Mouse (Mus musculus): ENCODE measurements at regions not wholly inside any gene's neighbourhood (a gene's known extent, or its start where the extent isn't known, plus 50 kb on each side); places are given as distances from the start of the nearest gene placed in this dataset.

- Histone ChIP-seq H3K9me3 (ENCODE audit: control insufficient read depth, low read length) (no peaks in the 10 kb centered on the region), H3K27me3 (ENCODE audit: control insufficient read depth, insufficient read depth, low read length) (no peaks in the 10 kb centered on the region), H3K4me2 (ENCODE audit: low read depth, severe bottlenecking) (no peak overlapping the region), H3K36me3 (ENCODE audit: control insufficient read depth, insufficient read depth, low read length) (no peaks in the 10 kb centered on the region), H3K4me3 (ENCODE audit: low read depth, low read length) (no peak overlapping the region), H3K27ac (replicated peaks; ENCODE audit: low read depth, low read length) (no peak overlapping the region; the same call in 1 of the 2 replicates), H3K9ac (ENCODE audit: low read length) (no peak overlapping the region), H3K4me1 (ENCODE audit: control insufficient read depth, insufficient read depth, low read length) (0 out of 2 replicates have a peak, but pooled peaks cover 3% of the 10 kb centered on the region)
- WGBS = 84% methylated on average over 3 of the region's 3 CpGs
- DNase-seq (ENCODE audit: low spot score) = no peak
- no peak for ATAC-seq (ENCODE audit: insufficient number of reproducible peaks, low FRiP score, low TSS enrichment, low read depth)
Measured at GRCm38 (mm10) chr8:10774778-10775177, 233.5 kb downstream of the Irs2 start.

GRCm38 (mm10) chr8:10768181-10768580 is 240.1 kb downstream of the Irs2 start:
- no peak for ATAC-seq (ENCODE audit: insufficient number of reproducible peaks, low FRiP score, low TSS enrichment, low read depth)
- H3K9ac ChIP-seq (ENCODE audit: low read length) = no peak overlapping the region
- no peaks in the 10 kb centered on the region for H3K9me3 ChIP-seq (ENCODE audit: control insufficient read depth, low read length)
- no peak for DNase-seq (ENCODE audit: low spot score)
- no peaks in the 10 kb centered on the region for H3K36me3 ChIP-seq (ENCODE audit: control insufficient read depth, insufficient read depth, low read length)
- no peak overlapping the region for H3K4me2 ChIP-seq (ENCODE audit: low read depth, severe bottlenecking)
- no peak overlapping the region for H3K27ac ChIP-seq (replicated peaks; ENCODE audit: low read depth, low read length)
- no peaks in the 10 kb centered on the region for H3K27me3 ChIP-seq (ENCODE audit: control insufficient read depth, insufficient read depth, low read length)
- H3K4me1 ChIP-seq (ENCODE audit: control insufficient read depth, insufficient read depth, low read length) = 0 out of 2 replicates have a peak, but pooled peaks cover 3% of the 10 kb centered on the region
- 82% methylated on average over 4 of the region's 4 CpGs for WGBS
- H3K4me3 ChIP-seq (ENCODE audit: low read depth, low read length) = no peak overlapping the region

GRCm38 (mm10) chr8:10763907-10764306 is 244.4 kb downstream of the Irs2 start:
- peaks cover 27% of the 10 kb centered on the region for H3K4me1 ChIP-seq (ENCODE audit: control insufficient read depth, insufficient read depth, low read length)
- WGBS = 86% methylated on average over 2 of the region's 2 CpGs

GRCm38 (mm10) chr8:10761694-10762305 is 246.5 kb downstream of the Irs2 start:
- H3K27ac ChIP-seq (replicated peaks; ENCODE audit: low read depth, low read length) = peak overlapping the region; percentile 99
- no peaks in the 10 kb centered on the region for H3K27me3 ChIP-seq (ENCODE audit: control insufficient read depth, insufficient read depth, low read length)
- DNase-seq (ENCODE audit: low spot score) (no peak), ATAC-seq (ENCODE audit: insufficient number of reproducible peaks, low FRiP score, low TSS enrichment, low read depth) (no peak)
- H3K9ac ChIP-seq (ENCODE audit: low read length) = peak overlapping the region; percentile 43; the same call in 1 of the 2 replicates
- WGBS = 43% methylated on average over 11 of the region's 11 CpGs
- no peak overlapping the region for H3K4me2 ChIP-seq (ENCODE audit: low read depth, severe bottlenecking)
- H3K4me1 ChIP-seq (ENCODE audit: control insufficient read depth, insufficient read depth, low read length) = peaks cover 27% of the 10 kb centered on the region
- no peaks in the 10 kb centered on the region for H3K36me3 ChIP-seq (ENCODE audit: control insufficient read depth, insufficient read depth, low read length)
- no peaks in the 10 kb centered on the region for H3K9me3 ChIP-seq (ENCODE audit: control insufficient read depth, low read length)
- no peak overlapping the region for H3K4me3 ChIP-seq (ENCODE audit: low read depth, low read length)

More at GRCm38 (mm10) chr8:10763907-10764306, 244.4 kb downstream of the Irs2 start:
- no peaks in the 10 kb centered on the region for H3K36me3 ChIP-seq (ENCODE audit: control insufficient read depth, insufficient read depth, low read length)
- ATAC-seq (ENCODE audit: insufficient number of reproducible peaks, low FRiP score, low TSS enrichment, low read depth) (no peak), DNase-seq (ENCODE audit: low spot score) (no peak)
- H3K27ac ChIP-seq (replicated peaks; ENCODE audit: low read depth, low read length) = no peak overlapping the region
- H3K4me3 ChIP-seq (ENCODE audit: low read depth, low read length) = no peak overlapping the region
- H3K9ac ChIP-seq (ENCODE audit: low read length) = no peak overlapping the region
- no peaks in the 10 kb centered on the region for H3K9me3 ChIP-seq (ENCODE audit: control insufficient read depth, low read length)
- no peak overlapping the region for H3K4me2 ChIP-seq (ENCODE audit: low read depth, severe bottlenecking)
- no peaks in the 10 kb centered on the region for H3K27me3 ChIP-seq (ENCODE audit: control insufficient read depth, insufficient read depth, low read length)

GRCm38 (mm10) chr8:10760851-10761693 is 247.2 kb downstream of the Irs2 start:
- WGBS = 3% methylated on average over 17 of the region's 17 CpGs
- peak overlapping the region; percentile 99 for H3K27ac ChIP-seq (replicated peaks; ENCODE audit: low read depth, low read length)
- no peaks in the 10 kb centered on the region for H3K9me3 ChIP-seq (ENCODE audit: control insufficient read depth, low read length)
- peaks cover 27% of the 10 kb centered on the region for H3K4me1 ChIP-seq (ENCODE audit: control insufficient read depth, insufficient read depth, low read length)
- H3K9ac ChIP-seq (ENCODE audit: low read length) = peak overlapping the region; percentile 43
- 0 out of 2 replicates have a peak overlapping the region, but pooled peaks have one; percentile 5 for H3K4me3 ChIP-seq (ENCODE audit: low read depth, low read length)
- ATAC-seq (ENCODE audit: insufficient number of reproducible peaks, low FRiP score, low TSS enrichment, low read depth) (peak; percentile 91), DNase-seq (ENCODE audit: low spot score) (peak; percentile 86)
- H3K27me3 ChIP-seq (ENCODE audit: control insufficient read depth, insufficient read depth, low read length) = no peaks in the 10 kb centered on the region
- H3K36me3 ChIP-seq (ENCODE audit: control insufficient read depth, insufficient read depth, low read length) = no peaks in the 10 kb centered on the region
- peak overlapping the region; percentile 31 for H3K4me2 ChIP-seq (ENCODE audit: low read depth, severe bottlenecking)

GRCm38 (mm10) chr8:10760231-10760630 is 248.0 kb downstream of the Irs2 start:
- H3K9me3 ChIP-seq (ENCODE audit: control insufficient read depth, low read length) = no peaks in the 10 kb centered on the region
- DNase-seq (ENCODE audit: low spot score) (no peak), ATAC-seq (ENCODE audit: insufficient number of reproducible peaks, low FRiP score, low TSS enrichment, low read depth) (no peak)
- H3K9ac ChIP-seq (ENCODE audit: low read length) = peak overlapping the region; percentile 43
- H3K4me2 ChIP-seq (ENCODE audit: low read depth, severe bottlenecking) = no peak overlapping the region
- peak overlapping the region; percentile 99 for H3K27ac ChIP-seq (replicated peaks; ENCODE audit: low read depth, low read length)
- no peaks in the 10 kb centered on the region for H3K36me3 ChIP-seq (ENCODE audit: control insufficient read depth, insufficient read depth, low read length)
- no peaks in the 10 kb centered on the region for H3K27me3 ChIP-seq (ENCODE audit: control insufficient read depth, insufficient read depth, low read length)
- H3K4me1 ChIP-seq (ENCODE audit: control insufficient read depth, insufficient read depth, low read length) = peaks cover 27% of the 10 kb centered on the region
- H3K4me3 ChIP-seq (ENCODE audit: low read depth, low read length) = no peak overlapping the region
- 49% methylated on average over 6 of the region's 6 CpGs for WGBS

- Histone ChIP-seq H3K36me3 (ENCODE audit: control insufficient read depth, insufficient read depth, low read length) (no peaks in the 10 kb centered on the region), H3K27ac (replicated peaks; ENCODE audit: low read depth, low read length) (no peak overlapping the region), H3K4me1 (ENCODE audit: control insufficient read depth, insufficient read depth, low read length) (peaks cover 24% of the 10 kb centered on the region), H3K4me2 (ENCODE audit: low read depth, severe bottlenecking) (no peak overlapping the region), H3K27me3 (ENCODE audit: control insufficient read depth, insufficient read depth, low read length) (no peaks in the 10 kb centered on the region), H3K9ac (ENCODE audit: low read length) (no peak overlapping the region), H3K4me3 (ENCODE audit: low read depth, low read length) (no peak overlapping the region), H3K9me3 (ENCODE audit: control insufficient read depth, low read length) (no peaks in the 10 kb centered on the region)
- ATAC-seq (ENCODE audit: insufficient number of reproducible peaks, low FRiP score, low TSS enrichment, low read depth) (no peak), DNase-seq (ENCODE audit: low spot score) (no peak)
- 82% methylated on average over 4 of the region's 4 CpGs for WGBS
Measured at GRCm38 (mm10) chr8:10758151-10758550, 250.1 kb downstream of the Irs2 start.

- no peak overlapping the region for H3K4me2 ChIP-seq (ENCODE audit: low read depth, severe bottlenecking)
- H3K9me3 ChIP-seq (ENCODE audit: control insufficient read depth, low read length) = no peaks in the 10 kb centered on the region
- ATAC-seq (ENCODE audit: insufficient number of reproducible peaks, low FRiP score, low TSS enrichment, low read depth) (no peak), DNase-seq (ENCODE audit: low spot score) (no peak)
- no peak overlapping the region for H3K27ac ChIP-seq (replicated peaks; ENCODE audit: low read depth, low read length)
- H3K4me3 ChIP-seq (ENCODE audit: low read depth, low read length) = no peak overlapping the region
- no peaks in the 10 kb centered on the region for H3K27me3 ChIP-seq (ENCODE audit: control insufficient read depth, insufficient read depth, low read length)
- H3K9ac ChIP-seq (ENCODE audit: low read length) = no peak overlapping the region
- WGBS = 82% methylated on average over 4 of the region's 4 CpGs
- peaks cover 2% of the 10 kb centered on the region; the same call in 1 of the 2 replicates for H3K4me1 ChIP-seq (ENCODE audit: control insufficient read depth, insufficient read depth, low read length)
- no peaks in the 10 kb centered on the region for H3K36me3 ChIP-seq (ENCODE audit: control insufficient read depth, insufficient read depth, low read length)
Measured at GRCm38 (mm10) chr8:10754986-10755308, 253.3 kb downstream of the Irs2 start.
